Mouse (Mus musculus) cerebellum, adult 2 months (tissue): ENCODE results near the gene Drc1.

Experiments used
- CTCF ChIP-seq: fragments of 200-500 bp; IDR thresholded peaks from 2 replicates; pipeline ENCODE4 v1.5.1; 2011; ENCODE audit warnings: low read depth, mild to moderate bottlenecking, control low read depth, low read length, moderate library complexity, borderline replicate concordance; ENCODE audit not compliant: insufficient read depth
- POLR2A ChIP-seq: fragments of 200-500 bp; IDR thresholded peaks from 2 replicates; pipeline ENCODE4 v1.6.1; 2011; ENCODE audit warnings: low read length, control low read depth, borderline replicate concordance; ENCODE audit not compliant: insufficient read depth

- TF ChIP-seq POLR2A (no peak), CTCF (no peak)
These were observed 25.4 kb upstream of the Drc1 start for GRCm38 (mm10) chr5:30255567-30256354.
